Mouse (Mus musculus): ENCODE results near the gene Ftl1.
"Not testable (repeated sequence)": the region's sequence is repeated elsewhere in the genome, so short reads cannot be mapped to it uniquely, and the experiment has no call there.

The Ftl1 gene

GRCm38 (mm10) chr7:45480310-45480709 is 20.6 kb upstream of the Ftl1 start:
- in situ Hi-C loops (cut with MboI; ENCODE audit: low pct_unique_long_range_greater_than_20kb in 1 of 2, low sequenced_read_pairs in 2 of 2, unreplicated experiment in 1 of 2), result not testable (repeated sequence)

- in situ Hi-C loops (cut with MboI; ENCODE audit: low pct_unique_long_range_greater_than_20kb in 1 of 2, low sequenced_read_pairs in 2 of 2, unreplicated experiment in 1 of 2), result no loop called here
These were observed 19.1 kb upstream of the Ftl1 start for GRCm38 (mm10) chr7:45478774-45479173.

DNA sequence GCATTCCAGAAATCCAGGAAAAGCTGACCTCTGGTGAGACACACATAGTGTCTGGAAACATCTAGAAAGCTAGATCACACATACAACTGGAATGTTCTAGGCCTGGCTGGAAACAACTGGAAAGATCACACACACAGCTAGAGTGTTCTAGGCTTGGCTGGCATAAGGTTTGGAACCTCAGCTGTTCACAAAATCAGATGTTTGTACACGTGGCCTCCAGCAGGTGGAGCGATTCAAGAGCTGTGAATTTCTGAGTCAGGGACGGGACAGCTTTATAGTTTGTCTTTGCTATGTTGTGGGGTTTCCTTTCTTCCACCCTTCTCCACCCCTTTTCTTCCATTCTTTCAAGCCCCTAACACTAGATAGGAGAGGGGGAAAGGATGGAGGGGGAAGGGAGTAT is 17.3 kb upstream of the Ftl1 start:
- in situ Hi-C loops (cut with MboI; ENCODE audit: low pct_unique_long_range_greater_than_20kb in 1 of 2, low sequenced_read_pairs in 2 of 2, unreplicated experiment in 1 of 2), result no loop called here

GRCm38 (mm10) chr7:45476453-45476852 is 16.8 kb upstream of the Ftl1 start:
- in situ Hi-C loops (cut with MboI; ENCODE audit: low pct_unique_long_range_greater_than_20kb in 1 of 2, low sequenced_read_pairs in 2 of 2, unreplicated experiment in 1 of 2), result no loop called here

DNA sequence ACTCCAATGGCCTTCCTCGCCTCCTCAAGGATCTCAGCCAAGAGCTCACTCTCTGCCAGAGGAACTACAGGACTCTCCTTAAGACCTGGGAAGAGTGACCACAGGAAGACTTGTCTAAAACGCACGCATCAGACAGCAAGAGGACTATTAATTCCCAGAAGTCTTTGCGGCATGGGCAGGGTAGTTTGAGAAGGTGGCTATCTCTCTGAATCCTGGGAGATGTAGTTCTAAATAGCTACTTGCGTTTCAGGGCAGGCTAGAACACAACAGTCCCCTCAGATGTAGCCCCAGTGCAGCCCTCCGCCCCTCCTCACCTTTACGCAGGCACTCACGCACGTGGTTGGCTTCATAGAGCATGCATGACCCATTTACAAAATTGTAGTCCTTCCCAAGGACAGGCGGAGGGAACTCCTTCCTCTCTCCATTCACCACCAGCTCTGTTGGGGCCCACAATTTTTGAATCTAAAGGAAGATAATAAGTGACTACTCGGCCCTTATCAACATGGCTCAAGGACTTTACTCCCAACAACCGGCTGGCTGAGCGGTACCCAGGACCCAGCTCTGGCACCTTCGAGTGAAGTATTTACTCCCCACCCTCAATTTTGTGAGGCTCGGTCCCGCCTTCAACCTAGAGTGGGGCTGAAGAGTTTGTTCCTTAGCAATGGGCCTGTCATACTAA is 15.7 kb upstream of the Ftl1 start:
- in situ Hi-C loops (cut with MboI; ENCODE audit: low pct_unique_long_range_greater_than_20kb in 1 of 2, low sequenced_read_pairs in 2 of 2, unreplicated experiment in 1 of 2), result no loop called here

DNA sequence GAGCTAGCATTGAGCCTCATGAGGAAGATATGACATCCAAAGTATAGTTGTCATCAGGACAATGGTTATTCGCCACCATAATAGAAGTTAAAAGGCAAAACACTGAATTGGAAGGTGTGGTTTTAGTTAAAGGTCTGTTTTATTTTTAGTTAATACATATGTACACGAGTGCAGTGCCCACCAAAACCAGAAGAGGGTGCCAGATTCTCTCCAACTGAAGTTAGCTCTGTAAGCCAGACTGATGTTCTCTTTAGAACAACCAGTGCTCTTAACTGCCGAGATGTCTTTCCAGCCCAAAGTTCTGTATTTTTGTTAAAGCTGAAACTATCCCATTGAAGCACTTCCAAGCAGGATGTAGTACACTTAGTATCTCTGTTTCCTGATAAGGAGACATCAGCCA is 11.2 kb upstream of the Ftl1 start:
- in situ Hi-C loops (cut with MboI; ENCODE audit: low pct_unique_long_range_greater_than_20kb in 1 of 2, low sequenced_read_pairs in 2 of 2, unreplicated experiment in 1 of 2), result no loop called here

GRCm38 (mm10) chr7:45467090-45467670 is 7.5 kb upstream of the Ftl1 start:
- in situ Hi-C loops (cut with MboI; ENCODE audit: low pct_unique_long_range_greater_than_20kb in 1 of 2, low sequenced_read_pairs in 2 of 2, unreplicated experiment in 1 of 2), result loop anchor here in 1 of 2 experiments (5.0 kb wide), 1 partner anchor 125 kb away; no protein-coding TSS in a partner anchor

DNA sequence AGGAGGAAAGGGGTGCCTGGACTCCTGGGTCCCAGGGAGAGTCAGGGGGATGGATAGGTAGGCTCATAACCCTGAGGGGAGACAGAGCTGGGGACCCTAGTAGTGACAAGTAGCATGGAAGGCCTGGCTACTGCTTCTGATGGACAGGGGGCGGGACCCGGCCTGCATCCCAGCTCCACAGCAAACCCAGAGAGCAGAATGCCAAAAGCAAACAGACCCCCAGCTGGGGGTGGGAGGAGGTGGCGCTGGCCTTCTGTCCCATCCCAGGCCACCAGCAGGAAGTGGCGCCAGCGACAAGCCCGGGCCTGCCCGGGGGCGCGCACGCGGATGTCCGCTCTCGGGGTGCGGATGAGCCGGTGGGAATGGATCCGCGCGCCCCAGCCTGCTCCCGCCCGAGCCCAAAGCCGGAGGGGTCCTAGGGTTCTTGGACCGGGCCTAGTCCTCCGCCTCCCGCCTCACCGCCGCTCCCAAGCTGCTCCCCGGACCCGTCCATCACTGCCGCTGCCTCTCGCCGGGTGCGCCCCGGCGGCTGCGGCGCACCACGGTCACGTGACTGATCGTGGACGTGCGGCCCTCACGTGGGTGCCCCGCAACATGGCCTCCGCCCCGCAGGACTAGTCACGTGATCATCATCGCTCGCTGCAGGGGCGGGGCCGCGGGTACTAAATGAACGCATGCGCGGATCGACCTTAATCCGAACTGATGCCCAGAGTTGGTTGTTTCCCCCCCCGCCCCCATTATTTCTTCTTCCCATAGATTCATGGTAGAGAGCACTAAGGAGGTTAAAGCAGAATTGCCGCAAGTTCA is 6.8 kb upstream of the Ftl1 start, which contains the start of gene Bax:
TSS of gene Bax (minus strand) at position 616 of the 807 bp plus-strand sequence.
- in situ Hi-C loops (cut with MboI; ENCODE audit: low pct_unique_long_range_greater_than_20kb in 1 of 2, low sequenced_read_pairs in 2 of 2, unreplicated experiment in 1 of 2), result loop anchor here in 1 of 2 experiments (5.0 kb wide), 1 partner anchor 126 kb away; no protein-coding TSS in a partner anchor

- in situ Hi-C loops (cut with MboI; ENCODE audit: low pct_unique_long_range_greater_than_20kb in 1 of 2, low sequenced_read_pairs in 2 of 2, unreplicated experiment in 1 of 2), result loop anchor here in 1 of 2 experiments (5.0 kb wide), 1 partner anchor 127 kb away; no protein-coding TSS in a partner anchor
These were observed 5.9 kb upstream of the Ftl1 start for GRCm38 (mm10) chr7:45465549-45465948.

- in situ Hi-C loops (cut with MboI; ENCODE audit: low pct_unique_long_range_greater_than_20kb in 1 of 2, low sequenced_read_pairs in 2 of 2, unreplicated experiment in 1 of 2), result loop anchor here in 1 of 2 experiments (5.0 kb wide), 1 partner anchor 127 kb away; no protein-coding TSS in a partner anchor
These were observed 5.4 kb upstream of the Ftl1 start for GRCm38 (mm10) chr7:45465112-45465511.

- in situ Hi-C loops (cut with MboI; ENCODE audit: low pct_unique_long_range_greater_than_20kb in 1 of 2, low sequenced_read_pairs in 2 of 2, unreplicated experiment in 1 of 2), result no loop called here
These were observed 4.5 kb upstream of the Ftl1 start for GRCm38 (mm10) chr7:45463987-45464778.

DNA sequence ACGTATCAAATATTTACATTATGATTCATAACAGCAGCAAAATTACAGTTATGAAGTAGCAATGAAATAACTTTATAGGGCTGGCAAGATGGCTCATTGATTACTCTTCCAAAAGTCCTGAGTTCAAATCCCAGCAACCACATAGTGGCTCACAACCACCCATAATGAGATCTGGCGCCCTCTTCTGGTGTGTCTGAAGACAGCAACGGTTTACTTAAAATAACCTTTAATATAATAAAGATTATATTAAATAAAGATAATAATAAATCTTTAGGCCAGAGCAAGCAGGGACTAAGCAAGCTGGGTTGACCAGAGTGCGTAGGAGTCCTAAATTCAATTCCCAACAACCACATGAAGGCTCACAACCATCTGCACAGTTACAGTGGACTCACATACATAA is 3.2 kb upstream of the Ftl1 start:
- in situ Hi-C loops (cut with MboI; ENCODE audit: low pct_unique_long_range_greater_than_20kb in 1 of 2, low sequenced_read_pairs in 2 of 2, unreplicated experiment in 1 of 2), result not testable (repeated sequence)

- in situ Hi-C loops (cut with MboI; ENCODE audit: low pct_unique_long_range_greater_than_20kb in 1 of 2, low sequenced_read_pairs in 2 of 2, unreplicated experiment in 1 of 2), result no loop called here
These were observed 2.6 kb upstream of the Ftl1 start for GRCm38 (mm10) chr7:45462325-45462724.

GRCm38 (mm10) chr7:45461781-45462180 is 2.1 kb upstream of the Ftl1 start:
- in situ Hi-C loops (cut with MboI; ENCODE audit: low pct_unique_long_range_greater_than_20kb in 1 of 2, low sequenced_read_pairs in 2 of 2, unreplicated experiment in 1 of 2), result no loop called here

DNA sequence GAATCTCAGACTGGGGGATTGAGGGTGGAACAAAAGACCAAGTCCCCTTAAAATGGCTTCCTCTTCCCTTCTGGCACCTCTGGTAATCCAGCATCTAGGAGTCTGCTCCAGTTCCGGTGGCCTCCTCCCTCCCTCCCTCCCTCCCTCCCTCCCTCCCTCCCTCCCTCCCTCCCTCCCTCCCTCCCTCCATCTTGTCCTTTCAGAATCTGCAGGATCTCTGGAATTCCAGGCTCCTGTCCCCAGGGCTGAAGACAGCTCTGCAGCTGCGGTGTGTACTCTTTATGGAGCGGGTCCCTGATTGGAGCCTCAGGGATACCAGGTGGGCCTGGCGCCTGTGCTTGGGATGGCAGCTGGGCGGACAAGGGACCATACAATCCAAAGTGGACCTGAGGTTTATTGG is 1.6 kb upstream of the Ftl1 start:
- in situ Hi-C loops (cut with MboI; ENCODE audit: low pct_unique_long_range_greater_than_20kb in 1 of 2, low sequenced_read_pairs in 2 of 2, unreplicated experiment in 1 of 2), result no loop called here

DNA sequence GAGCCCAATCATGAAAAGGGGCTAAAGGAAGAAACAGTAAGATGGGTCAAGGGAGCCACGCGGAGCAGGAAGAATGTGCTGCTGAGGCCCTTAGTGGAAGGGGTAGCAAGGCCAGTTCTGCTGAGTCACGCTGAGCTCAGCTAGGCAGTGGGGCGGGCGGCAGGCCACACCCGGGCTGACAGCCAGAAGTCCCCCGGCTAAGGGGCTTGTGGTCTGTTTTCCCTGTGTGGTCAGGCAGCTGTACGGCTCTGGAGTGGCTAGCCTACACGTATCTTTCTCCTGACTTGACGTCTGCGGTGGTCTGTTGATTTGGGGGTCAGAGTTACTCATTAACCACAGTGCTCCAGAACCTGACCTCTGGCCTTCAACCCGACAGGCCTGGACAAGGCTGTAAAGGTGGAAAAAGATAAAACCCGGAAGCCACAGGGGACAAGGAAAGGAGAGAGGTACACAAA is 1.2 kb upstream of the Ftl1 start:
- in situ Hi-C loops (cut with MboI; ENCODE audit: low pct_unique_long_range_greater_than_20kb in 1 of 2, low sequenced_read_pairs in 2 of 2, unreplicated experiment in 1 of 2), result no loop called here

DNA sequence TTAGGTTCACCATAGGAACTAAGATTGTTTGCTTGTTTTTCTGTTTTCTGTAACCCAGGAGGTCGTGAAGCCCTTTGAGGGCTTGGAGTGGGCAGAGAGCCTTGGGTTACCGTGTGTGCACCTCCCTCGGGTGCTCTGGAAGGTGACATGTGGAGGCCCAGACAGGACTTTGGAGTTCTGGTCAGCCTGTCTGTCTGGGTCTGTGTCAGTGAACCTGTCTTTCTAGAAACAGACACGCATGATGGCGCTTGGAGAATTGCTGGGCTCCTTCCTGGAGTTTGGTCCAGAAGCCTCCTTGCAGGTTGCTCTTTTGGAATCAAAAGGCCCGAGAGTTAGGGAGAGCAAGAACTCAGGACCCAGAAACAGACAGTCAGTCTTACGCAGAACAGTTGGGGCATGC is 693 bp upstream of the Ftl1 start:
- in situ Hi-C loops (cut with MboI; ENCODE audit: low pct_unique_long_range_greater_than_20kb in 1 of 2, low sequenced_read_pairs in 2 of 2, unreplicated experiment in 1 of 2), result no loop called here

GRCm38 (mm10) chr7:45458748-45459563 is 728 bp downstream of the Ftl1 start:
- in situ Hi-C loops (cut with MboI; ENCODE audit: low pct_unique_long_range_greater_than_20kb in 1 of 2, low sequenced_read_pairs in 2 of 2, unreplicated experiment in 1 of 2), result no loop called here
